Mouse (Mus musculus) kidney, embryonic 14.5 days (tissue): Measurements from ENCODE around the gene Gga2. TPM values are rescaled to one million over a fixed set of nuclear protein-coding genes. Genes with fewer than 3 reads are reported as not detected.
A peak's percentile ranks its signal among the peaks of the same experiment; 100 is the strongest.

Source experiments
- ATAC-seq: fragments of 200-750 bp; cut with Nextera tagmentation; 2 replicates; pipeline ENCODE4 v1.8.0; 2017; ENCODE audit warnings: moderate number of reproducible peaks, mild to moderate bottlenecking, moderate TSS enrichment, moderate library complexity; ENCODE audit not compliant: low FRiP score, low TSS enrichment
- H3K27ac ChIP-seq: fragments of 300-500 bp; sonication (generic); 2 replicates; pipeline ENCODE4 v1.5.1; 2014; ENCODE audit warnings: low read depth, mild to moderate bottlenecking, low read length, moderate library complexity, mixed read lengths
- H3K27me3 ChIP-seq: fragments of 300-500 bp; sonication (generic); 2 replicates; pipeline ENCODE4 v1.6.1; 2014; ENCODE audit warnings: mild to moderate bottlenecking, low read length; ENCODE audit not compliant: control insufficient read depth, insufficient read depth
- H3K36me3 ChIP-seq: fragments of 300-500 bp; sonication (generic); 2 replicates; pipeline ENCODE4 v1.6.1; 2014; ENCODE audit warnings: low read length, mixed read lengths; ENCODE audit not compliant: control insufficient read depth, insufficient read depth
- H3K4me1 ChIP-seq: fragments of 300-500 bp; sonication (generic); 2 replicates; pipeline ENCODE4 v1.6.1; 2014; ENCODE audit warnings: low read length, mixed read lengths; ENCODE audit not compliant: control insufficient read depth, insufficient read depth
- H3K4me2 ChIP-seq: fragments of 300-500 bp; sonication (generic); replicated peaks from 2 replicates; pipeline ENCODE4 v1.6.1; 2014; ENCODE audit warnings: low read depth, mild to moderate bottlenecking, low read length
- H3K4me3 ChIP-seq: fragments of 300-500 bp; sonication (generic); 2 replicates; pipeline ENCODE4 v1.5.1; 2014; ENCODE audit warnings: mild to moderate bottlenecking, low read length
- H3K9ac ChIP-seq: fragments of 300-500 bp; sonication (generic); 2 replicates; pipeline ENCODE4 v1.6.1; 2014; ENCODE audit warnings: low read depth, mild to moderate bottlenecking, low read length, moderate library complexity
- H3K9me3 ChIP-seq: fragments of 300-500 bp; sonication (generic); 2 replicates; pipeline ENCODE4 v1.6.1; 2016; ENCODE audit warnings: low read length; ENCODE audit not compliant: control insufficient read depth
- WGBS: fragments of 180-500 bp; shearing (Covaris S2); extraction: QIAGEN DNeasy Blood & Tissue Kit; methylation state at CpG from one replicate; pipeline ENCODE4 v1.1.7; 2014; 5-methylcytosine and 5-hydroxymethylcytosine counted together
- polyA plus RNA-seq: library from polyadenylated mRNA; unstranded; fragments of >200 nt; fragmentation: Nextera tagmentation; extraction: Ambion mirVana; gene quantifications from 2 replicates; pipeline ENCODE4 v1.2.1, GENCODE M21; 2014

Gga2 gene
- polyA plus RNA-seq, 1 experiment from 2014 or later: 55.9 TPM

DNA sequence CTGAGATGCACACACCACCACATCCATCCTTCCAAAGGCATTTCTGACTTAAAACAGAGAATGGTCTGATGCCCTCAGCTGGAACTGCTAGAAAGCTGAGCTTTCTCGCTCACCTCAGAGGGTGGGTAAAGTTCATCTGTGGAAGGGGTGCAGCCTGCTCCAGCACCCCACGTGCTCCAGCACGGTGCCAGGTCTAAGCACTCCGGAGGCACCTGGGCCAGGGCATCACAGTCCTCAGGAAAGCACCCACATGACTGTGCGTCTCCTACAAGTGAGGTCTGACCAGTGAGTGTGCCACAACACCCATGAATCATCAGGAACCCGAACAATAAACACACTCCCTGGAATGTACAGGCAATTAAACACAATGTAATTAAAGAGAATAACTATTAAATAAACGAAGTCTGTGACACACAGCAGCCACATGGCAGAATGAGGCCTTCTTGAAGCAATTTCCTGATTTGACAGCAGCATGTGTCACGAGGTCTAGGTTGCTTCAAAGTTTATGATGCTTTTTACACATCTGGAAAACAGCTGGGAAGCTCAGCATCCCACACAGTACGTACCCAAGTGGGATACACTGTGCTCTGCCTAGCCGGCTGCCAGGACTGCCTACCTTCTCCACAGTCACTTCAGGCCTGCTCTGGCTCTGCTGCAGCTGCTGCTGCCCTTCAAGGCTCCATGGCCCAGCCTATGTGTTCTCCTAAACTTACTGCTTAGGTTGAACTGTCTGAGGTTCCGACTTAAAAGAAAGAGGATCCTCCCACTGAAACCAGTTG lies 65.9 kb downstream of the Gga2 start:
- no peak overlapping the region for H3K4me3 ChIP-seq
- peaks cover 7% of the 10 kb centered on the region; the same call in 1 of the 2 replicates for H3K36me3 ChIP-seq
- no peak overlapping the region for H3K9ac ChIP-seq
- no peak overlapping the region for H3K4me2 ChIP-seq
- 59% methylated on average over 11 of the region's 11 CpGs for whole genome bisulfite sequencing
- no peaks in the 10 kb centered on the region for H3K4me1 ChIP-seq
- H3K9me3 ChIP-seq: no peaks in the 10 kb centered on the region
- no peaks in the 10 kb centered on the region for H3K27me3 ChIP-seq
- ATAC-seq: peak; percentile 43; the same call in 1 of the 2 replicates
- no peak overlapping the region for H3K27ac ChIP-seq

DNA sequence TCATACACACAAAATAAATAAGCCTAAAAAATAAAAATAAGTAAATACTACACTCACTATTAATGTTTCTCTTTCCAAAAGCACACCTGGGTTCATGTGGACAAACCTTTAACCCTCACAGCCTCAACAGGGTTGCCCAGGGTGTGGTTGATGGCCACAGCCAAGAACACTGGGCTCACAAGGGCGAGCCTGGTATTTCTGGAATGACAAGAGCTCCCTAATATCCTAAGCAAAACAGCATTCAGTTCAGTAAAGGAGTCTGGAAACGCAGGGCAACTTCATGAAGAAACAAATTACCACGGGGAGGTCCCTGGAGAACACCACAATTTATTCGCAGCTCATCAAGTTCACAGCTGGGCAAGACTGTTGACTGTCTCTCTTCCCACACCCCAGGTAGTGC lies 73.5 kb downstream of the Gga2 start:
- Histone ChIP-seq H3K9ac (no peak overlapping the region), H3K36me3 (peaks cover 5% of the 10 kb centered on the region; the same call in 1 of the 2 replicates), H3K27ac (no peak overlapping the region), H3K9me3 (no peaks in the 10 kb centered on the region), H3K4me2 (no peak overlapping the region), H3K27me3 (no peaks in the 10 kb centered on the region), H3K4me3 (no peak overlapping the region), H3K4me1 (no peaks in the 10 kb centered on the region)
- 75% methylated on average over 4 of the region's 4 CpGs for WGBS
- no peak for ATAC-seq

DNA sequence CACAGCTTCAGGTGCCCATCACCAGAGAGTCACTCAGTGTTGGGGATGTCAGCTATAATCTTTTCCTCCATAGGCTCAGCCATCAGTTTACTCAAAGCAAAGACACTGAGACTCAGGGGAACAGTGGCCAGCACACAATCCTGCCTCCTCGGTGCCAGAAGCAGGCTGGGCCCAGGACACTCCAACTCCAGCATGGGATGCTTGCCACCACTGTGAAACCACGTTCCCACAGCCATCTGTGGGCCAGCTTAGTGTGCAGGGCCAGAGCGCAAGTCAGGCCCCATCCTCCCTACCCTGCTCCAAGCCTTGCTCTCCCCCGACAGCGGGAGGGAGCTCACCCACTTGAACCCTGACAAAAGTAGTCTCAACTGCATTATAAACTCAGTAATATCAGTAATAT lies 74.8 kb downstream of the Gga2 start:
- no peaks in the 10 kb centered on the region for H3K9me3 ChIP-seq
- no peak overlapping the region for H3K4me3 ChIP-seq
- 0 out of 2 replicates have a peak, but pooled peaks cover under 1% of the 10 kb centered on the region for H3K4me1 ChIP-seq
- no peak overlapping the region for H3K9ac ChIP-seq
- no peak overlapping the region for H3K4me2 ChIP-seq
- ATAC-seq: no peak
- H3K27me3 ChIP-seq: no peaks in the 10 kb centered on the region
- peaks cover 5% of the 10 kb centered on the region; the same call in 1 of the 2 replicates for H3K36me3 ChIP-seq
- WGBS: 91% methylated on average over 5 of the region's 5 CpGs
- no peak overlapping the region for H3K27ac ChIP-seq

DNA sequence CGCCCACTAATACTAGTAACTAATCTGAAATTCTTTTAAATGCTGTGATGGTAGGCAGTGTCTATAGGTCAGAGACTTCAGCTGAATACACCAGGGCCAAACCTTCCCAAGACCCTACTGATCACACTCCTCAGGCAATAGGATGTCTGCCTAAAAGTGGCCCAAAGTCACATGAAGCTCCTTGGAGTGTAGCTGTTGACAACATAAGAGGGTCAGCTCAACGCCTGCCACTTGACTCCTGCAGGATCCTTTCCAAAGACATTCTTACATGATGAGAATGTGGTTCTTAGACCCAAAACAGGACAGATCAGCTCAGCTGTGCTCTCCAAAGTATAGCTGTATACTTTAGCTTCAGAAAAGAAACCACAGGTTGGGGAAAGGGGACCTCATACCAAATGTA lies 78.7 kb downstream of the Gga2 start:
- Histone ChIP-seq H3K27ac (no peak overlapping the region), H3K4me3 (no peak overlapping the region), H3K9me3 (no peaks in the 10 kb centered on the region), H3K9ac (no peak overlapping the region), H3K36me3 (peaks cover 3% of the 10 kb centered on the region; the same call in 1 of the 2 replicates), H3K27me3 (no peaks in the 10 kb centered on the region), H3K4me1 (0 out of 2 replicates have a peak, but pooled peaks cover 10% of the 10 kb centered on the region), H3K4me2 (no peak overlapping the region)
- no peak for ATAC-seq
- 93% methylated on average over 2 of the region's 2 CpGs for WGBS

DNA sequence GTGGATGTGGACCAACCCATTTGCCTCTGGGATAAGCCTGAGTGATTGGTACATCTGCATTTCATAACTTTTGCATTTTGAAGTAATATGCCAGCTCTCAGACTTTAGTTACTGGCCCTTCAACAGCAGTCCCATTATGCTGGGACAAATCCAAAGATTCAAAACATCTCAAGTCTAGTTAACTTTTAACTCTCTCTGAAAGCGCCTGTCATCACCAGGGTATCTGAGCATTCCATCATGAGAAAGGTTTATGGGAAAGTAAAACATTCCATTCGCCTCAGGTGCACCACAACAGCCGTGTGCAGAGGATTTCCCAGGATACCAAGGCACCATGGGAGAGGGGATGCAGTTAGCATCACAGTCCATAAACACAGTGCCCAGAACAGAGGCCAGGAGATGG lies 79.4 kb downstream of the Gga2 start:
- no peak overlapping the region for H3K4me3 ChIP-seq
- H3K27ac ChIP-seq: no peak overlapping the region
- H3K36me3 ChIP-seq: peaks cover 3% of the 10 kb centered on the region; the same call in 1 of the 2 replicates
- WGBS: 79% methylated on average over 3 of the region's 3 CpGs
- H3K27me3 ChIP-seq: no peaks in the 10 kb centered on the region
- no peaks in the 10 kb centered on the region for H3K9me3 ChIP-seq
- H3K9ac ChIP-seq: no peak overlapping the region
- no peak for ATAC-seq
- H3K4me1 ChIP-seq: peaks cover 11% of the 10 kb centered on the region; the same call in 1 of the 2 replicates
- H3K4me2 ChIP-seq: no peak overlapping the region

DNA sequence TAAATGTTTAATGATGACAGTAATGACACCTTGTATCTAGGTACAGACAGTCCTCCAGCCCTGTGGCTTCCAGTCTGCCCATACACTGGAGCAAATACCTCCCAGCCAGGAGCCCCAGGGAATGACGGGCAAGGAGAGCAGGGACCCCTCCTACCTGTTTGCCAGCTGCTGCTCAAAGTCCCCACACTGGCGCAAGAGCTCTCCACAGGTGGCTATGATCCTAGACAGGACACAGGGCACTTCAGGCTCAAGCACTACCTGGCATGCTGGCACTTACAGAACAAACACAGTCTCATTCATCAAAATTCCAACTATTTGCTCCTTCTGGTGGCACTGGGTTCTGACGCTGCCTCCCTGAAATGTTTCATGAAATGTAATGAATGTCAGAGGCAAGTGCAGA lies 80.0 kb downstream of the Gga2 start:
- Histone ChIP-seq H3K4me3 (no peak overlapping the region), H3K4me1 (peaks cover 15% of the 10 kb centered on the region; the same call in 1 of the 2 replicates), H3K4me2 (no peak overlapping the region), H3K36me3 (peaks cover 3% of the 10 kb centered on the region; the same call in 1 of the 2 replicates), H3K27me3 (no peaks in the 10 kb centered on the region), H3K9me3 (no peaks in the 10 kb centered on the region), H3K27ac (peak overlapping the region; percentile 30; the same call in 1 of the 2 replicates), H3K9ac (no peak overlapping the region)
- no peak for ATAC-seq
- WGBS: 89% methylated on average over 3 of the region's 3 CpGs

DNA sequence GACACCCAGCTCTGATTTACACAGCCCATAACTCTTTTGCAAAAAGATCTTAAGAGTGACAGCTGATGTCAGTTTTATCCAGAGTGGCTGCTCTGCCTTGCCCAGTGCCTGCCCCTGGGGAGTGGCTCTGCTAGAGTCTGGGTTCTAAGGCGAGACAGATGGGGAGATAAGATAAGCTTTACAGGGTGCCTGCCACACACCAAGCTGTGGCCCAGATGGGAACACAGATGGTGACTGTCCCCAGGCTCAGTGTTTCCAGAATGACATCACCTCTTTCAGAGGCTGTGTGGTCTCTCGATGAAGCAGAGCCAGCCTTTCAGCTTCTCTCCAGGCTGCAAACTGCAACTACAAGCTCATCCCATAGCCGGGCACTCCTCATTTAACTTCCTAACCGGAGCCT lies 81.3 kb downstream of the Gga2 start:
- ATAC-seq: no peak; the same call in 1 of the 2 replicates
- WGBS: 52% methylated on average over 4 of the region's 4 CpGs

DNA sequence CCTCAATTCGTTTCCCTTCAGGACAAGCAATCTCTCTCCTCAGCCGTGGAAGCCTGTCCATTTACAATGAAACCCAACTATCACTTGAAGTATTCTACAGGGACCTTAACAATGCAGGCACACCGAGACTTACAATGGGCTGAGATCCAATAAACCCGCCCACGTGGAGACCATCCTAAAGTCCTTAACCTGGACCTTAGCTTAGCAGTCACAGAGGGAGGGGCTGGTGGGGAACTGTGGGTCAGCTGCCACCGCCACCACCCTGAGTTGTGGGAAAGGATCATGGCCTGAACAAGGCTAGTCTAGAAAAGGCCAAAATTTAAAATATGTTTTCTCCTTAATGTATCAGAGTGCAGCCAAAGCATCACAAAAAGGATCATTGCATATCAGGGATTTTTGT lies 81.8 kb downstream of the Gga2 start:
- Histone ChIP-seq H3K36me3 (peaks cover 7% of the 10 kb centered on the region; the same call in 1 of the 2 replicates), H3K4me3 (no peak overlapping the region), H3K27ac (no peak overlapping the region), H3K9me3 (no peaks in the 10 kb centered on the region), H3K4me1 (peaks cover 27% of the 10 kb centered on the region; the same call in 1 of the 2 replicates), H3K27me3 (no peaks in the 10 kb centered on the region), H3K9ac (no peak overlapping the region), H3K4me2 (no peak overlapping the region)
- no peak for ATAC-seq
- WGBS: 49% methylated on average over 6 of the region's 6 CpGs

More for the DNA sequence above, 81.3 kb downstream of the Gga2 start:
- H3K4me2 ChIP-seq: no peak overlapping the region
- H3K9ac ChIP-seq: no peak overlapping the region
- no peak overlapping the region for H3K4me3 ChIP-seq
- peaks cover 26% of the 10 kb centered on the region; the same call in 1 of the 2 replicates for H3K4me1 ChIP-seq
- H3K27me3 ChIP-seq: no peaks in the 10 kb centered on the region
- H3K9me3 ChIP-seq: no peaks in the 10 kb centered on the region
- H3K27ac ChIP-seq: no peak overlapping the region
- peaks cover 7% of the 10 kb centered on the region; the same call in 1 of the 2 replicates for H3K36me3 ChIP-seq
